Mouse (Mus musculus): Measurements from ENCODE around the gene Cfap43. TPM values are rescaled to one million over a fixed set of nuclear protein-coding genes. Genes with fewer than 3 reads are reported as not detected.
A peak's percentile ranks its signal among the peaks of the same experiment; 100 is the strongest.
"Not testable (repeated sequence)": the region's sequence is repeated elsewhere in the genome, so short reads cannot be mapped to it uniquely, and the experiment has no call there.

Gene Cfap43
- total RNA-seq, 2 experiments from 2014 or later = 1.2 to 1.7 TPM

- peak; percentile 86 for DNase-seq
- intact Hi-C loops (cut with DNase I) = no loop called here
Observed at GRCm38 (mm10) chr19:47854796-47855783, 64.0 kb downstream of the Cfap43 start, which contains the start of gene Gsto1. Gene Gsto1 (plus strand): TSS chr19:47854970.

GRCm38 (mm10) chr19:47853951-47854795 lies 64.9 kb downstream of the Cfap43 start:
- intact Hi-C loops (cut with DNase I) = no loop called here
- DNase-seq = no peak

- DNase-seq = no peak
- intact Hi-C loops (cut with DNase I) = no loop called here
Observed at GRCm38 (mm10) chr19:47853053-47853452, 66.0 kb downstream of the Cfap43 start.

DNA sequence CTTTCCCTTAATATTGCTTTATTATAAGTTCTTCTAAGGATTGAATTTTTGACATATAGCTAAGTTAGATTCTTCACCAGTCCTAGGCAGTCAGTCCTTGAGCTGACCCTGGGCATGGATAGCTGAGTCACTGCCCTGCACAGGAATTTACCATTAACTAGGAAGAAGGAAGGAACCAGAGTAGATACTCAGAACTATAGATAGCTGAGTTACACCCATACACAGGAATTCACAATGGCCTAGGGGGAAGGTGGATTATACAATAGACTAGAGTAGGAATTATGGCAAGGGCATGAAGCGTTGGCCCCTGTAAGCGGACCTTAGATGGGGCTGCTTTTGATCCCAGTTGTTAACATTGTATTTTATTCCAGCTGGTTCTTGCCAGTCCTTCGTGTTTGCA lies 67.0 kb downstream of the Cfap43 start:
- intact Hi-C loops (cut with DNase I); DNase-seq: not testable (repeated sequence)

DNA sequence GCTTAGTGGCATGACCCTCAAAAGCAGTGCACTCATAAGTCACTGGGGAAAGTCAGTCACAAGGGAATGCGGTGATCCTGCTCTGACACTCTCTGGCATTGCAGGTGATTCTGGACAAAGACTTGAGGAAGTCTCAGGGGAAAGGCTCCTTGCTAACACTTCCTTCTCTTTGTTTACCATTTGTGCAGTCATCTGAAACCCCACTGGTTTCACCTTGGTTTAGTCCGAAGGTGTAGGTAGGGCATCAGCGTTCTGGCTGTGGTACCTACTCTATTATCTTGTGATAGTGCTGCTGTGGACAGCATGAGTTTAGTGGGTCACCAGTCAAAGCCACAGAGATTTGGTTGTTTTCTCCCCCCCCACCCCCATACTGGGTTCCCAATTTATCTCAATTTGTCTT lies 69.4 kb downstream of the Cfap43 start:
- intact Hi-C loops (cut with DNase I) = no loop called here
- DNase-seq = no peak

DNA sequence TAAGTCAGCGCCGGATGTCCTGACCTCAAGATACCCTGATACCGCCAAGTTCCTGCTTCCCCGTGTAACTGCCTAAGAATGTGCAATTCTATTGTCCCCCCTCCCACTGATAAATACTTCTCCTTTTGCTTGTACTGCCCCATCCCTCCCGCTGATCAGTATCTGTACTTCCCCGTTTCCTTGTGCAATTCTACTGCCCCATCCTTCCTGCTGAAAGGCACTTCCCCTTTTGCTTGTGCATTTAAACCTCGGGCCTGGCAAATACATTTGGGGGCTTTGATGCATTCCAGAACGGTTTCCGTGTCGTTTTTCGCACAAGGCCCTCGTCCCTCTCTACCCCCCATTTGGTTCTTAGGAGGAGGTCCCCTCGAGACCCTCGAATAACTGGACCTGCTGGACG lies 77.9 kb downstream of the Cfap43 start:
- DNase-seq; intact Hi-C loops (cut with DNase I): not testable (repeated sequence)

GRCm38 (mm10) chr19:47837527-47837901 lies 81.6 kb downstream of the Cfap43 start:
- no peak for DNase-seq
- intact Hi-C loops (cut with DNase I) = no loop called here

DNA sequence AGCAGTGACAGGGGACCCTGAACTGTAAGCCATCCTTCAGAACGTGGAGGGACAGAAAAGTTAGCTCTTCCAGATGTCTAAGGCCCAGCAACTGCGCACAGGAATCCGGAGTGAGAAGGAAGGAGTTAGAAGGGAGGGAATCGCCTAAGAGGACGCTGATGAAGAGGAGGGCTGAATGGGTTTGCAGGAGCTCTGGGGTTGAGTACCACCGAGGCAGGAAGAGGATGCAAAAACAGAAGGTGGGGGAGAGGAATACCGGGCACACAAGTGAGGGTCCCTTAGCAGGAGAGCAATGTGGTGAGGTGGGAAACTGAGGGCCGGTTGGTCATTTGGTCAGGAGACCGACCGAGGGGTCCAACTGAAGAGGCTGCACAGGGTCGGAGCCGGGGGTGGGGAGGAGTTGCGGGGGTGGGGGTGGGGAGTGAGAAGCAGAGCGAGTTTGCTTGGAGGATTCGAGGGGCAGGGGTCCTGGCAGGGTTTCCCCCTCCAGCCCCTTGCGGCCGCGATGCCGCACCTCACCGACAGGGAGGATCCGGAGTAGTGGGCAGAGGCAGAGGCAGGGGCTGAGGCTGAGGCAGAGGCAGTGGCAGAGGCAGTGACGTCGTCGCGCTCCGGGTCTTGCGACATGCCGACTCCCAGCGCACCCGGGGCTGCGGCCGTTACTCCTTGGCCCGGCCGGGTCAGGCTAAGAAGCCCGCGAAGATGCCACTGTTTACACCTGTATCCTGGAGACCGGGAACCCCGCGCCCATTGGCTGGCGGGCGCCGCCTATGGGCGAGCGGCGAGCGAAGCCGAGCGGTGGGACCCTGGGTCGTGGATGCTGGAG lies 82.2 kb downstream of the Cfap43 start:
- peak; percentile 70 for DNase-seq
- intact Hi-C loops (cut with DNase I) = no loop called here

GRCm38 (mm10) chr19:47835776-47836175 lies 83.3 kb downstream of the Cfap43 start:
- intact Hi-C loops (cut with DNase I) = no loop called here
- no peak for DNase-seq

GRCm38 (mm10) chr19:47834614-47835013 lies 84.5 kb downstream of the Cfap43 start:
- intact Hi-C loops (cut with DNase I) = no loop called here

GRCm38 (mm10) chr19:47832316-47832715 lies 86.8 kb downstream of the Cfap43 start:
- intact Hi-C loops (cut with DNase I) = no loop called here
- DNase-seq = no peak

More at GRCm38 (mm10) chr19:47834614-47835013, 84.5 kb downstream of the Cfap43 start:
- DNase-seq = no peak

- intact Hi-C loops (cut with DNase I) = no loop called here
- no peak for DNase-seq
Observed at GRCm38 (mm10) chr19:47831111-47831510, 88.0 kb downstream of the Cfap43 start.

- no peak for DNase-seq
- intact Hi-C loops (cut with DNase I) = loop anchor here (10.0 kb wide), 2 partner anchors 95 to 475 kb away; partner anchors contain the start of gene Sfr1
Observed at GRCm38 (mm10) chr19:47829913-47830450, 89.1 kb downstream of the Cfap43 start.

DNA sequence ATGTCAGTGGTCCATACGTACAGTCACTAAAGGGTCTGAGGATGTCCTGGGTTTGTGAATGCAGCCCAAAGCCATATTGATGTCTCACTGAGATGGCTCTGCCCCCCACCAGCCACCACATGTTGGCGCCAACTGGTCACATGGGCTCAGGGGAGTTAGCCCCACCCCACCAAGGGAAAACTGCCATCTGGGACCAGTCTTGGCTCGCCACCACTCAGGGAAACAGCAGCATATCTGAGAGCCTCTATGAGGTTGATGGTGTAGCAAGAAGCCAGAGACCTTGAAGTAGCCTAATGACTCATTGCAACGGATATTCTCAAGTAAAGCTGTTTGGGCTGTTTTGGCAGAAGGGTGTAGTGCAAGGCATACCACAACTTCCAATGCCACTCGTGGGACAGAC lies 95.1 kb downstream of the Cfap43 start:
- intact Hi-C loops (cut with DNase I) = loop anchor here (5.0 to 10.0 kb wide), 4 partner anchors 89 to 469 kb away; partner anchors contain the start of gene Sfr1
- no peak for DNase-seq

- intact Hi-C loops (cut with DNase I) = loop anchor here (5.0 to 10.0 kb wide), 4 partner anchors 87 to 467 kb away; partner anchors contain the start of gene Sfr1
- peak; percentile 27 for DNase-seq
Observed at GRCm38 (mm10) chr19:47822143-47822796, 96.8 kb downstream of the Cfap43 start.

GRCm38 (mm10) chr19:47821494-47821872 lies 97.6 kb downstream of the Cfap43 start:
- intact Hi-C loops (cut with DNase I) = loop anchor here (5.0 to 10.0 kb wide), 4 partner anchors 87 to 467 kb away; partner anchors contain the start of gene Sfr1
- no peak for DNase-seq

DNA sequence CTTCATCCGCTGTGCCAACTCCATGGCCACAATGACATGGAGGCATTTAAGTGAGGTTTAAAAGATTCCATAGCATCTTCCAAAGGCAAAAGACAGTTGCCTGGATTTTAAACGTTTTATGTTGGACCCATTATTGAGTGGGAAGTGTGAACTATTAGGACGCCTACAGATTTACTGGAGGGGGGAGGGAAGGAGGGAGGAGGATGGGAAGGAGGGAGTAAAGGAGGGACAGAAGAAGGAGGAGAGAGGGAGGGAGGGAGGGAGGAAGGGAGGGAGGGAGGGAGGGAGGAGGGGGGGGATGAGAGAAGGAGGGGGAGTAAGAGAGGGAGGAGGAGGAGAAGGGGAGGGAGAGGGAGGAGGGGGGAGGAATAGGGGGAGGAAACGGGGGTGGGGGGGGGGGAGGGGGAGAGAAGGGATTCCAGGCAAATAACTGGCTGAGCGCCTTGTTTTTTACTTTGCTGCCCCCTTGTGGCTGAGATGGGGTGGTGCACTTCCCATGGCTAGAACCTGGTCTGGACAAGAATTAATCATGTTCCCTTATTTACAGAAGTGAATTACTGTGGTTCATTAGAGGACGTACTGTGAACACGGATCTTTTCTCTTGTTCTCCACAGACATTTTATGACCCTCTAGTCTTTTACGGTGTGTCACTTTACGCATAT lies 98.1 kb downstream of the Cfap43 start:
- DNase-seq = peak; percentile 61
- intact Hi-C loops (cut with DNase I) = loop anchor here (5.0 to 10.0 kb wide), 4 partner anchors 86 to 466 kb away; partner anchors contain the start of gene Sfr1

GRCm38 (mm10) chr19:47817692-47818091 lies 101.4 kb downstream of the Cfap43 start:
- no peak for DNase-seq
- intact Hi-C loops (cut with DNase I) = no loop called here

DNA sequence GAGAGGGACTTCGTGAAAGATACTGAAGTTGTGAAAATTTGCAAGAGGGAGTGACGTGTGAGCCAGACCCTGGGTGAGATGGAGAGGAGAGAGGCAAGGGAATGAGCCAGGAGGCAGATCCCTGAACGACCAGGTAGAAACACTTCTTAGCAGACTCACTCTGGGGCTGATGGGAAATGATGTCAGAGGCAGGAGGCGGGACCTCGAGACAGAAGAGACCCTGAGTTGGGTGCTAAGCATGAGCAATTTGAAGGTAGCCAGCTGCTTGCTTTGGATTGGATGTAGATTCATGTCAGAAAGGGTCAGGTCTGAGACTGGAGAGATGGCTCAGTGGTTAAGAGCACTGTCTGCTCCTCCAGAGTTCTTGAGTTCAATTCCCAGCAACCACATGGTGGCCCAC lies 104.4 kb downstream of the Cfap43 start:
- intact Hi-C loops (cut with DNase I) = no loop called here
- DNase-seq = no peak

All from left cerebral cortex, postnatal 4 days (tissue).